Mouse (Mus musculus) forelimb bud, embryonic 11.5 days (tissue): ENCODE measurements at regions not wholly inside any gene's neighbourhood (a gene's known extent, or its start where the extent isn't known, plus 50 kb on each side); places are given as distances from the start of the nearest gene placed in this dataset.
"Not testable (repeated sequence)": the region's sequence is repeated elsewhere in the genome, so short reads cannot be mapped to it uniquely, and the experiment has no call there.

Experiments used
- DNase-seq: peaks from one replicate; pipeline ENCODE4 v3.0.0-alpha.2; 2012; ENCODE audit warnings: low read depth, low spot score

DNA sequence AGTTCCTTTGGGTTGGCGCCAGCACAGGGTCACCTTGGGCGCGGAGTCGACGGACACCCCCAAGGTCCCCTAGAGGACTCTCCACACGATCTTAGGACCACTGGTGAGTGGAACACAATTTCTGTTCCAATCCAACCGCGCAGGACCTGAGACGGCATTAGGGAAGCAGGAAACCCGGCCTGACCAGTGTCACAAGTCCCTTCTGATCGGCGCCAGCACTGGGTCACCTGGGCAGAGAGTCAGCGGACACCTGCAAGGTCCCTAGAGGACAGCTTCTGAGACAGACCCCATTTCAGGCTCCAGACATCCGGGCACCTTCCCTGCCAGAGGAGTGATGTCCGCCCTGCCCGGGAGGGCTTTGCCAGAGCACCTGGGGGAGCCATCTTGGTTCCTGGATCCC is 74.2 kb upstream of the Cdh13 start:
- DNase-seq: not testable (repeated sequence)

- no peak for DNase-seq
Observed at GRCm38 (mm10) chr8:118190866-118191265, 92.7 kb upstream of the Cdh13 start.

DNA sequence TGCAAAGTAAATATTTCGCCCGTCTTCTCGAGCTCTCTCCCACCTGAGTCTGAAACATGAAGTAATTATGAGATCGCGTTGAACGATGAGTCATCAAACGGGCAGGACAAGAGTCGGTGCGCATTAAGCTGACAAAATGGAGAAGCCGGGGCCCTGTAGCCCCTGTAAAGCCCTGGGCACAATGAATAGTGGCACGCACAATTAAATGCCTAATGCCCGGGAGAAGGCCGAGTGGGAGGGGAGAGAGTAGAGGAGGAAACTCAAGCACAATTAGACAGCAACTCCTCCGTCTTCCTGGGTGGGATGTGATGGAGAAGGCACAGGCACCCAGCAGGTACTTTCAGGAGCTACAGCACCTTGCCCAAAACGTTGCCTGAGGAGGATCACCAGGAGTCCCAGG is 94.3 kb upstream of the Cdh13 start:
- no peak for DNase-seq

DNA sequence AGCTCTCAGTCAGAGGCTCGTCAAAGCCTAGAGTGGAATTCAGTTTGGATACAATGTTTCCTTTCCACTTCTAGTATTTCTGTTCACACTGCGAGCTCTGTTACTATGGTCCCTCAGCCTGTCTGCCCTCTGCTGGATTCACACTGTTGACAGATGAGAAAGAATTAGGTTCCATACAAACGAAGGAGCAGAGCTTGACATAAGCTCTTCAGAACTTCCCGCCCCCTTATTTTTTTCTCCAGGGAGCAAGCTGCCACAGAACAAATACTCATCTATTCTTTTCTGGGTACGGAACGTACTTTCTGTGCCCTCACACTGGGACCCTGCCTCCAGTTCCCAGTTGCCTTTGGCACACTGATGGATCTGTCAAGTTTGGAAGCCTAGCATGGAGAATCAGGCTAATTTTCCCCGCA is 114.5 kb upstream of the Cdh13 start:
- DNase-seq: no peak

- no peak for DNase-seq
Observed at GRCm38 (mm10) chr8:118162171-118162570, 121.4 kb upstream of the Cdh13 start.

DNA sequence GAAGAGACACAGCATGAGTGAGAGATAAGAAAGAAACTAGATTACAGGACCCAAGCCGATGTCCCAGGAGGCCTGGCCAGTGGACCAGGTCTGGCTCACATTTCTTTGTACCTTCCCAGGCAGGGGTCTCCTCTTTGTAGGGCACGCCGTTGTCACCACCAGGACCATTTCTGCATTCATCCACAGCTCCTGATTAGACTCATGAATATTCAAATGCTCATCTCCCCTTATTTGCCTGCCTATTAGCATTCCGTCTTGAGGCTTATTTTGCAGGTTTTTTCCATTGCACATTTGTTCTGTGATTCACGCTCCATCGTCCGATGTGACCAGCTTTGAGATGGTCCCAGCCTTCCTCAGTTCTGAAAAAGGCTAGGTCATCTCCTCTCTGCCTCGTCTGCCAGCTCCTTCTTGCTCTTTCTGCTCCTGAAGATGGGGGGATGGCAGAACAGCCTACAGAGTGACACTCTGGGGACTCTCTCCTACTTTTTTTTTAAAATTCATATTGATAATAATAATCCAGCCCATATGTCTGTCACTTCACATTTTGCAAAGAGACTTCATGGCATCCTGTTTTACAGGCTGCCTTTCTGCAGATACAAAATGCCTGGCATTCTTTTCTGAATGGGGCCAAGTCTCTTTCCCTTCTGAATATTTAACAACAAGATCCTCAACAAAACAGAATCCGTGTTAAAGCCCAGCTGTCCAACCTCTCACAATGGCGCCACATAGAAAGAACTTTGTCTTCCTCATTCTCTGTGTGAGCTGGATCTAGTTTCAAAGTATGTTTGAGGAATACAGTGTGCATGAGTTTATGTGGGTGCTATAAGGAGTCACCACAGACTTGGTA is 136.0 kb upstream of the Cdh13 start:
- DNase-seq: no peak

DNA sequence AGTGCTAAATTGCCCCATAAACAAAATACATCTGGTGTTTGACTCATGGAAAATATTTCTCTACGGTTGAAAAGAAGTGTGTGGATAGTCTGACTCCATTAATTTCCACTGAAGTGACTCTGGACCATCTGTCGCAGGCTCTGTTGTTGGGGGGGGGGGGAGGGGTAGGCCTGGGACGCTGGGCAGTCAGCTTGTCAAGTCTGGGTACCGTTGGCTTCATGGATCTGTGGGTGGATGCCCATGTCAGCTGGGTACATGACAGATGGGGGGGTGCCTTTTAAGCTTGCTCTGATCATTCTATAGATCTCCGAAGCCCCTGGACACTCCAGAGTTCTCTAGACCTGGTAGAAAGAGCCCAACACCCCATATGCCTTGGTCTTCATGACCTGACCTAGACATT is 139.0 kb upstream of the Cdh13 start:
- DNase-seq: no peak

DNA sequence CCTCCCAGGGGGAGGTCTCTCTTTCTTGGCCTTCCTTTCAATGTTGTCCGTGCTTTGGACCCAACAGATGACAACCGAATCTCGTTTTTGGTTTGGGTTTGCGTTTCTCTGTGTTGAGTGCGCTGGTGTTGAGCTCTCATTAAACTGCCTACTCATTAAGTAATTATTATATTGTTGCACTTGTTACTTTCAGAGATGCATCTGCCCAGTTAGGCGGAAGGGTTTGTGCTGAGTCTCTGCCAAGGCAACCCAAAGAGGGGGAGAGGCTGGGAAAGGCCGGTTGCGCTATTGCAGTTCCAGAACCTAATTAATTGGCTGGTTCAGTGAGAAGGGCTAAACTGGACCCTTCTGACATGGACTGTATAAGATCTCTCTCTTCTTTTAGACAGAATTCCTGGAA is 141.2 kb upstream of the Cdh13 start:
- DNase-seq: no peak

GRCm38 (mm10) chr8:118139928-118140327 is 143.6 kb upstream of the Cdh13 start:
- no peak for DNase-seq

DNA sequence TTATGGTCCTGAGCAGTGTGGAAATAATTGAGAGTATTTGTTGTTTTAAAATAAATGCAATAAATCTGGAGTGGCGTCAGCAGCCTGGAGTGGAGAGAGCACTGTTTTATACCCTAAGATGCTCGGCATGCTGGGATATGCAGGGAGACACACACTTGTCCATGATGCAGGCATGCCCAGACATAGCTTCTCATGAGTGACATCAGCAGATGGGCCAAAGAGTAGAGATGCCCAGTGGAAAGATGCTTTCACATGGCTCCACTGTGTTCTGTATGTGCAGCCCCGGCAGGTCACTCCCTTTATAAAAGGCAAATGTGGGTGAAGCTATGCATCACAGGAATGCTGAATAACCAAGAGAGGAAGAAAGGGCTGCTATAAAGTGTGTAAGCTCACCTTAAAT is 145.7 kb upstream of the Cdh13 start:
- no peak for DNase-seq

DNA sequence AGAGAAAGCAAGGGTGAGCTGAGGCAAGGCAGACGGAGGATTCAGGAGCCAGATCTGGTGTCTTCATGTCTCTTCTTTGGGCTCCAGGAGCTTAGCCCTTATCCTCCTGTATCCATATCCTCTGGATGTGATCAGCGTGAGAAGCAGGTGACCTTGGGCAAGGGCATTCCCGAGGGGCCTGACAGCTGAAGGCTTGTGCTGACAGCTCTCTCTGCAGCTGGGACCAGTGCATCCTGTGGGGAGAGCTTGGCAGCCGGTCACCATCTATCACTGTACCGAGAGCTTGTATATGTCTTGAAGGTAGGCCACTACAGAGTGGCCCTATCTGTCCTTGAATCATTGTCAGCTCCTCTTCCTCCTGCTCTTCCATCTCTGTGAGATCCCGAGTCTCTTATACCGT is 158.5 kb upstream of the Cdh13 start:
- DNase-seq: no peak

DNA sequence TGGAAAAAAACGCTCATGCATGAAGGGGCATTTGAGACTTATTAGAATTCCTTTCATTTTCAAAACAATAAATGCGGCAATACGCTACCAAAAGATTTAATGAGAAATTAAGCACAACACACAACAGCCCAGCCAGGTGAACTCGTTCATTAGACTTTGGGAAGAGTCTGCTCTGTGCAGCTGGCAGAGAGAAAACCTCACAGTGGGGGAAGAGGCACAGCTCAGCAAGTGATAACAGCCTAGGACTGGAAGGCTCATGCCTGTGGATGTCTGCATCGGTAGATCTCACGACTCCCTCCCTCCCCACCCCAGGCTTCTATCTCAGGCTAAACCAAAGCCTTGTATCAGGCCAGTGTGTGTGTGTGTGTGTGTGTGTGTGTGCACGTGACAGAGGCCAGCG is 169.3 kb upstream of the Cdh13 start:
- DNase-seq: no peak

GRCm38 (mm10) chr8:118104464-118105050 is 179.0 kb upstream of the Cdh13 start:
- no peak for DNase-seq

DNA sequence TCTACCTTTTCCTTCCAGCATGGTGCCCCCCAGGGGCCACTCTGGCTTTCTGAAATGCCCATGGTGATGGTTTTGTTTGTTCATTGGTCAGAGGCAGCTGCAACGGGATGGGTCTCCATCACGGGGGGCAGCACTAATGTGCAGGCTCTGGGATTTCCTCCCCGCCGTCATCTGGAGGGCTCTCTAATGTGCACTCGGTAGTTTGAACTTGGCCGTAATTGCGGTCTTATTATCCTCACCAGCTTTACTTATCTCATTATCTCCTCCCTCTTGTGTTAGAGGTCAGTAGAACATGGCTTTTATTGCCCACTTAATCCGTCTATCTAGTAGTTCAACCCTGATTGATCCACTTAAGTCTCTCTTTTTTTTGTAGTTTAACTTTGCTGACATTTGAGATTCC is 182.2 kb upstream of the Cdh13 start:
- DNase-seq: no peak

DNA sequence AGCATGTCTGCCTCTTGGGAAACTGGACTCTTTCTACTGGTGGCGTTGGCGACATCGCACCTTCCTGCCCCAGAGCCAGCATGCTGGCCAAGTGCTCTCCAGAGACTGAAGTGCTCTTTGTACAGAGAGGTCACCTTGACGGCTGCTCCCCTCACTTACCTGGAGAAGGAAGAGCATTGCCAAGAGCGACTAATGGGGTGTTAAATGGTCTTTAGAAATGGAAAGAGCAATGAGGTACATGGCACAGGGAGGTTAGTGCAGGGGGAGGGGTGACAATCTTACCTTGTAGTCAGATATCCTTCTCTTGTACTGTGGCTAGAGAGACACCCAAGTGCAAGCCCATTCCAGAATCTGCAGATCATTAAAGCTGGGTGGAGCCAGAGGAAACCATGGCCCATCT is 220.8 kb upstream of the Cdh13 start:
- no peak for DNase-seq

DNA sequence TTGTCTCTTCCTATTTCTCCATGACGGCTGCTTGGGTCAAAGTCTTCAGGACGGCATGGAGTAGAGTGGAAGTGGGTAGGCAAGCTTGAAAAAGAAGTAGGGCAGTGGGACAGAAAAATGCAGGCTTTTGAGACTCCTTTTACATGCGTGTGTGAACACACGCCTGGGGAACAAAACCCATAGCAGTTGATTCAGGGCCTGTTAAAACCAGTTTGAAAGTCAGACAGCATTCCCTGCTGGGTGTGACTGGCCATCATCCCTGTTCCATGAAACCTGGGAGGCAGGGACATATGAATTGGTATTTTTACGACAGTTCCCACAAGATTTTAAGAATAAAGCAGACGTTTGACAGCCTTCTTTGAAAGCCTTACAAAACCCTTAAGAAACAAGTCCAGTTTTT is 226.8 kb upstream of the Cdh13 start:
- no peak for DNase-seq

- no peak for DNase-seq
Observed at GRCm38 (mm10) chr8:118055536-118055935, 228.0 kb upstream of the Cdh13 start.

- DNase-seq: no peak
Observed at GRCm38 (mm10) chr8:118050386-118050785, 233.1 kb upstream of the Cdh13 start.

DNA sequence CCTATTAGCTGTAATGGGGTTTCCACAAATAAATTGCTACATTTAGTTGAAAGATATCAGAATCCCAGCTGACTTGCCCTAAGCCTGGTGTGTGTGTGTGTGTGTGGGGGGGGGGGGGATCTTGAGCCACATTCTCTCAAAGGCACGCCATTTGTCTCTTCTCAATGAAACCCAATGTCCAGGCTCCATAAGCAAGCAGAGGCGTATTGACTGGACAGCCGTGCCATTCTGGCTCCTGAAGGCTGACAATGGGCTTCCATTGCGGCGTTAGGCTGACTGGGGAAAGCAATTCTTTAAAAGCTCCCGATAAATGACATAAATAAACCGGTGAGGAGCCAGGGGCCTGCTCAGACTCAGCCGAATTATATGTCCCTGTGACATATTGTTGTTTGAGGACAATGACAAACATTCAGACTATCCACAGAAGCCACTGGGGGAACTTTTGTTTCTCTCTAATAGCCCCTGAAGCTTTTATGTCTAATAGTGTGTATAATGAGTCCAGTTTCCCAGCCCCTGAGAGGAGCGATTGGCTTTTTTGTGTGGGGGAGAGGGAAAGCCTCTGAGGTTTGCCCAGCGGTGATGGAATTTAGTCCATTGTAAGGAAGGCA is 240.6 kb upstream of the Mphosph6 start:
- no peak for DNase-seq

DNA sequence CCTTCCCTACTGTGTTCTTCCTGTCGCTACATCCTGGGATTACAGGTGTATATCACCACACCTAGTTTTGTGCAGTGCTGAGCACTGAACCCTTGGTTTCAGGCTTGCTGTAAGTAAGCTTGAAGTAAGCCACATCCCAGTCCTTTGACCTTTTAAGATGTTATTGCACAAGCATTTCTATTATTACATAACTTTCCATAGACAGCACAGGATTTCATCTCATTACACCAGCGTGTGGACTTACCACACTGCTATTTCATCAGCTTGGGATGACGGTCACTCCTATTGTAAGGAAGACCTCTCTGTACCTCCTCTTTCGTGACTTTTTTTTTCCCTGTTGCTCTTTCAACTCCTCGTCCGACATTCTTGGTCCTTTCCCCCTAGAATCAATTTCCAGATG is 239.5 kb upstream of the Mphosph6 start:
- no peak for DNase-seq

- DNase-seq: no peak
Observed at GRCm38 (mm10) chr8:118037801-118038200, 236.1 kb upstream of the Mphosph6 start.

GRCm38 (mm10) chr8:118034051-118034450 is 232.3 kb upstream of the Mphosph6 start:
- no peak for DNase-seq

- no peak for DNase-seq
Observed at GRCm38 (mm10) chr8:118031406-118031805, 229.7 kb upstream of the Mphosph6 start.
